In genomic region chr14:50798512-50798911, GRCm38 (mm10) we compare ENCODE assay signal across 10 mouse cellular contexts. TPM values are rescaled to one million over a fixed set of nuclear protein-coding genes. Genes with fewer than 3 reads are reported as not detected.
DNase-seq lines count a peak whose midpoint lies in the region; ATAC-seq and TF ChIP-seq lines count a peak whose summit lies in the region.
"Had no signal": no experiment of that assay in that cellular context is flagged by ENCODE, and none has a peak within 500 bp of the region (broad histone marks: within the 10 kb centered on the region; RNA-seq: fewer than 3 reads in every experiment).

No protein-coding gene starts in this region.

- H3K4me1 ChIP-seq in forebrain, embryonic 14.5 days (ENCODE audit: control insufficient read depth, insufficient read depth, low read length), result no peaks in the 10 kb centered on the region
- H3K4me1 ChIP-seq in forebrain, embryonic 16.5 days (replicated peaks; ENCODE audit: control insufficient read depth, insufficient read depth, low read length), result no peaks in the 10 kb centered on the region
- no peaks in the 10 kb centered on the region for H3K4me1 ChIP-seq in lung, postnatal 0 days (ENCODE audit: insufficient read depth, low read depth, low read length)
- no peaks in the 10 kb centered on the region for H3K4me1 ChIP-seq in lung, adult 2 months (ENCODE audit: control insufficient read depth, insufficient read depth, low read length)

- H3K4me2 ChIP-seq in forebrain, embryonic 14.5 days (ENCODE audit: low read length), result no peak overlapping the region
- no peak overlapping the region for H3K4me2 ChIP-seq in forebrain, embryonic 16.5 days (ENCODE audit: low read length)
- no peak overlapping the region for H3K4me2 ChIP-seq in lung, postnatal 0 days (replicated peaks; ENCODE audit: low read depth, low read length)

- H3K27me3 ChIP-seq in forebrain, embryonic 14.5 days (replicated peaks; ENCODE audit: control insufficient read depth, insufficient read depth, low read length), result no peaks in the 10 kb centered on the region
- H3K27me3 ChIP-seq in forebrain, embryonic 16.5 days (replicated peaks; ENCODE audit: control insufficient read depth, insufficient read depth, low read length), result no peaks in the 10 kb centered on the region
- no peaks in the 10 kb centered on the region for H3K27me3 ChIP-seq in lung, postnatal 0 days (replicated peaks; ENCODE audit: insufficient read depth, low read length)

- no peak for TF ChIP-seq EP300 in lung, postnatal 0 days (IDR thresholded peaks at IDR 0.05)

- no peak overlapping the region for H3K9ac ChIP-seq in forebrain, embryonic 14.5 days (ENCODE audit: low read length)
- no peak overlapping the region for H3K9ac ChIP-seq in forebrain, embryonic 16.5 days (replicated peaks; ENCODE audit: low read depth, low read length)
- no peak overlapping the region for H3K9ac ChIP-seq in lung, postnatal 0 days (replicated peaks; ENCODE audit: low read depth)

- WGBS in forebrain, embryonic 14.5 days, result 66% methylated on average over 2 of the region's 2 CpGs
- WGBS in forebrain, embryonic 16.5 days, result 62% methylated on average over 2 of the region's 2 CpGs
- 54% methylated on average over 2 of the region's 2 CpGs for WGBS in lung, postnatal 0 days
- 50% methylated on average over 2 of the region's 2 CpGs for WGBS in lung, adult 2 months

- peak; percentile 25 for DNase-seq in forebrain, embryonic 14.5 days (ENCODE audit: low spot score)
- peak; percentile 20 for DNase-seq in lung, postnatal 0 days (ENCODE audit: low spot score)
- DNase-seq in lung, adult 2 months, result no peak
- peak; percentile 28 for DNase-seq in retina, postnatal 7 days (ENCODE audit: low read depth, low spot score)
- DNase-seq in adrenal gland, adult (ENCODE audit: inconsistent age in 2 of 2, low spot score in 1 of 2), result no peak
- DNase-seq in layer of hippocampus, adult 9-11 months, result no peak

- H3K9me3 ChIP-seq in forebrain, embryonic 14.5 days (replicated peaks; ENCODE audit: control insufficient read depth, low read length), result no peaks in the 10 kb centered on the region
- H3K9me3 ChIP-seq in forebrain, embryonic 16.5 days (ENCODE audit: control insufficient read depth, low read length), result no peaks in the 10 kb centered on the region
- no peaks in the 10 kb centered on the region for H3K9me3 ChIP-seq in lung, postnatal 0 days (ENCODE audit: low read length)

- TF ChIP-seq CTCF in lung, postnatal 0 days (IDR thresholded peaks at IDR 0.05), result peak; percentile 59
- no peak for TF ChIP-seq CTCF in lung, adult 2 months (IDR thresholded peaks at IDR 0.05; ENCODE audit: insufficient read depth, low read length)

- no peak for ATAC-seq in forebrain, embryonic 14.5 days
- ATAC-seq in forebrain, embryonic 16.5 days, result no peak
- no peak for ATAC-seq in lung, postnatal 0 days
- ATAC-seq in common myeloid progenitor, adult 5-6 weeks (replicated peaks; ENCODE audit: low read depth, poor library complexity, severe bottlenecking), result peak; percentile 59

- no peak for TF ChIP-seq POLR2A in lung, adult 2 months (IDR thresholded peaks at IDR 0.05; ENCODE audit: borderline replicate concordance, extremely low read depth, low read depth, low read length)

- H3K4me3 ChIP-seq in forebrain, embryonic 14.5 days (ENCODE audit: low read depth, low read length), result no peak overlapping the region
- no peak overlapping the region for H3K4me3 ChIP-seq in forebrain, embryonic 16.5 days (replicated peaks; ENCODE audit: low read length)
- no peak overlapping the region for H3K4me3 ChIP-seq in lung, postnatal 0 days (ENCODE audit: low read depth, low read length)
- H3K4me3 ChIP-seq in lung, adult 2 months (replicated peaks; ENCODE audit: extremely low read depth, low read depth, low read length), result no peak overlapping the region

- no peaks in the 10 kb centered on the region for H3K36me3 ChIP-seq in forebrain, embryonic 14.5 days (ENCODE audit: control insufficient read depth, insufficient read depth, low read length)
- H3K36me3 ChIP-seq in forebrain, embryonic 16.5 days (ENCODE audit: control insufficient read depth, insufficient read depth), result no peaks in the 10 kb centered on the region
- no peaks in the 10 kb centered on the region for H3K36me3 ChIP-seq in lung, postnatal 0 days (ENCODE audit: insufficient read depth, low read length)

- H3K27ac ChIP-seq in forebrain, embryonic 14.5 days (ENCODE audit: low read depth, low read length), result no peak overlapping the region
- no peak overlapping the region for H3K27ac ChIP-seq in forebrain, embryonic 16.5 days (ENCODE audit: low read length)
- no peak overlapping the region for H3K27ac ChIP-seq in lung, postnatal 0 days (ENCODE audit: low read length)

RNA-seq across cellular contexts. Expression of gene Ccnb1ip1, which starts 9.0 kb away (rescaled TPM):
- polyA plus RNA-seq in forebrain, embryonic 14.5 days (2014; fragmentation: Nextera tagmentation; extraction: Ambion mirVana), result 0.11 TPM in 1 of 2 replicates, not detected in the other
- polyA plus RNA-seq in forebrain, embryonic 16.5 days (2015; fragmentation: Nextera tagmentation; extraction: Ambion mirVana), result not detected in 2 replicates
- polyA plus RNA-seq in lung, postnatal 0 days (2015; fragmentation: Nextera tagmentation; extraction: Ambion mirVana), result not detected in 2 replicates
- not detected in 2 replicates for polyA plus RNA-seq in lung, adult 2 months (2012; rRNA removed)
- not detected in 2 replicates for total RNA-seq in common myeloid progenitor, adult 5-6 weeks (2017)
- polyA plus RNA-seq: limb, embryonic 14.5 days; spleen, adult 2 months had no signal

RNA-seq across cellular contexts. Expression of gene Parp2, which starts 9.1 kb away (rescaled TPM):
- polyA plus RNA-seq in forebrain, embryonic 14.5 days (2014; fragmentation: Nextera tagmentation; extraction: Ambion mirVana), result 58.7 and 60.9 TPM in 2 replicates
- polyA plus RNA-seq in forebrain, embryonic 16.5 days (2015; fragmentation: Nextera tagmentation; extraction: Ambion mirVana), result 53.3 and 56.7 TPM in 2 replicates
- 27.6 and 33.7 TPM in 2 replicates for polyA plus RNA-seq in lung, postnatal 0 days (2015; fragmentation: Nextera tagmentation; extraction: Ambion mirVana)
- polyA plus RNA-seq in lung, adult 2 months (2012; rRNA removed), result 9.6 and 17.4 TPM in 2 replicates
- 79.1 and 92.3 TPM in 2 replicates for total RNA-seq in common myeloid progenitor, adult 5-6 weeks (2017)

RNA-seq across cellular contexts. Expression of gene Ttc5, which starts 13.2 kb away (rescaled TPM):
- 152 and 161 TPM in 2 replicates for polyA plus RNA-seq in forebrain, embryonic 14.5 days (2014; fragmentation: Nextera tagmentation; extraction: Ambion mirVana)
- polyA plus RNA-seq in forebrain, embryonic 16.5 days (2015; fragmentation: Nextera tagmentation; extraction: Ambion mirVana), result 124 and 132 TPM in 2 replicates
- polyA plus RNA-seq in lung, postnatal 0 days (2015; fragmentation: Nextera tagmentation; extraction: Ambion mirVana), result 45.6 and 47.0 TPM in 2 replicates
- polyA plus RNA-seq in lung, adult 2 months (2012; rRNA removed), result 22.4 and 32.2 TPM in 2 replicates
- total RNA-seq in common myeloid progenitor, adult 5-6 weeks (2017), result 34.8 and 38.3 TPM in 2 replicates

RNA-seq across cellular contexts. Expression of gene Olfr749, which starts 53.6 kb away (rescaled TPM):
- polyA plus RNA-seq in forebrain, embryonic 14.5 days (2014; fragmentation: Nextera tagmentation; extraction: Ambion mirVana), result not detected in 2 replicates
- not detected in 2 replicates for polyA plus RNA-seq in forebrain, embryonic 16.5 days (2015; fragmentation: Nextera tagmentation; extraction: Ambion mirVana)
- not detected in 2 replicates for polyA plus RNA-seq in lung, postnatal 0 days (2015; fragmentation: Nextera tagmentation; extraction: Ambion mirVana)
- polyA plus RNA-seq in lung, adult 2 months (2012; rRNA removed), result not detected in 2 replicates
- total RNA-seq in common myeloid progenitor, adult 5-6 weeks (2017), result not detected in 2 replicates
- polyA plus RNA-seq: limb, embryonic 14.5 days; spleen, adult 2 months had no signal

Comparison
In these comparisons a context has a peak if more than half of its experiments do, and no peak if none do; other contexts are left out.
1. DNase-seq: peak in forebrain, embryonic 14.5 days (single experiment), lung, postnatal 0 days (single experiment) and retina, postnatal 7 days (single experiment); none in lung, adult 2 months (single experiment), adrenal gland, adult (0 of 2) and layer of hippocampus, adult 9-11 months (single experiment).